Mouse (Mus musculus) embryonic facial prominence, embryonic 10.5 days (tissue): ENCODE measurements around the gene B9d2. TPM values are rescaled to one million over a fixed set of nuclear protein-coding genes. Genes with fewer than 3 reads are reported as not detected.

Experiments
- DNase-seq: peaks from one replicate; pipeline ENCODE4 v3.0.0-alpha.2; 2017; ENCODE audit warnings: low spot score
- H3K27ac ChIP-seq: fragments of 300-500 bp; sonication (generic); replicated peaks from 2 replicates; pipeline ENCODE4 v1.5.1; 2016; ENCODE audit warnings: mild to moderate bottlenecking
- H3K27me3 ChIP-seq: fragments of 300-500 bp; sonication (generic); replicated peaks from 2 replicates; pipeline ENCODE4 v1.6.1; 2016; ENCODE audit warnings: low read depth, mild to moderate bottlenecking; ENCODE audit not compliant: poor library complexity, severe bottlenecking
- H3K36me3 ChIP-seq: fragments of 300-500 bp; sonication (generic); replicated peaks from 2 replicates; pipeline ENCODE4 v1.6.1; 2016; ENCODE audit warnings: mild to moderate bottlenecking, moderate library complexity
- H3K4me1 ChIP-seq: fragments of 300-500 bp; sonication (generic); 2 replicates; pipeline ENCODE4 v1.6.1; 2016
- H3K4me3 ChIP-seq: fragments of 300-500 bp; sonication (generic); 2 replicates; pipeline ENCODE4 v1.5.1; 2016; ENCODE audit warnings: mild to moderate bottlenecking, moderate library complexity
- H3K9me3 ChIP-seq: fragments of 300-500 bp; sonication (generic); 2 replicates; pipeline ENCODE4 v1.6.1; 2016; ENCODE audit warnings: mild to moderate bottlenecking
- WGBS: fragments of 180-500 bp; shearing (Covaris S2); methylation state at CpG from one replicate; pipeline ENCODE4 v1.1.7; 2016; 5-methylcytosine and 5-hydroxymethylcytosine counted together
- polyA plus RNA-seq: library from polyadenylated mRNA; unstranded; fragments of >200 nt; fragmentation: Nextera tagmentation; extraction: Ambion mirVana; gene quantifications from 2 replicates; pipeline ENCODE4 v1.2.1, GENCODE M21; 2016

Gene B9d2
- polyA plus RNA-seq, 1 experiment from 2014 or later: 34.1 TPM

- Histone ChIP-seq H3K27me3 (no peaks in the 10 kb centered on the region), H3K27ac (no peak overlapping the region), H3K9me3 (no peaks in the 10 kb centered on the region), H3K4me3 (no peak overlapping the region), H3K36me3 (no peaks in the 10 kb centered on the region; the same call in 1 of the 2 replicates), H3K4me1 (peaks cover 24% of the 10 kb centered on the region)
- DNase-seq: no peak
- whole genome bisulfite sequencing: 79% methylated on average over 11 of the region's 11 CpGs
These were observed 24.8 kb upstream of the B9d2 start for GRCm38 (mm10) chr7:25655601-25656428.

GRCm38 (mm10) chr7:25657785-25658184, 22.8 kb upstream of the B9d2 start:
- 0 out of 2 replicates have a peak overlapping the region, but pooled peaks have one; percentile 93 for H3K27ac ChIP-seq
- H3K4me1 ChIP-seq: peaks cover 24% of the 10 kb centered on the region
- no peaks in the 10 kb centered on the region for H3K9me3 ChIP-seq
- WGBS: 44% methylated on average over 10 of the region's 10 CpGs
- H3K27me3 ChIP-seq: no peaks in the 10 kb centered on the region
- H3K36me3 ChIP-seq: peaks cover 16% of the 10 kb centered on the region
- peak overlapping the region; percentile 77 for H3K4me3 ChIP-seq
- DNase-seq: no peak

GRCm38 (mm10) chr7:25658657-25659472, 21.7 kb upstream of the B9d2 start, which contains the start of the genes Bckdha and Exosc5:
Gene Bckdha (minus strand): TSS chr7:25658981.
Gene Exosc5 (plus strand): TSS chr7:25659164.
- Histone ChIP-seq H3K4me1 (peaks cover 24% of the 10 kb centered on the region), H3K4me3 (peak within 1 kb of the TSS; percentile 77), H3K36me3 (peaks cover 27% of the 10 kb centered on the region), H3K27ac (peak within 1 kb of the TSS; percentile 93), H3K27me3 (no peaks in the 10 kb centered on the region), H3K9me3 (no peaks in the 10 kb centered on the region)
- peak; percentile 99 for DNase-seq
- under 1% methylated on average over 50 of the region's 50 CpGs for WGBS

- DNase-seq: no peak
- no peak overlapping the region for H3K27ac ChIP-seq
- no peaks in the 10 kb centered on the region for H3K9me3 ChIP-seq
- WGBS: 94% methylated on average over 8 of the region's 8 CpGs
- H3K4me3 ChIP-seq: no peak overlapping the region
- H3K27me3 ChIP-seq: no peaks in the 10 kb centered on the region
- no peaks in the 10 kb centered on the region for H3K4me1 ChIP-seq
- peaks cover 81% of the 10 kb centered on the region for H3K36me3 ChIP-seq
These were observed 14.2 kb upstream of the B9d2 start for GRCm38 (mm10) chr7:25666381-25666780.

- Histone ChIP-seq H3K27ac (no peak overlapping the region), H3K36me3 (peaks cover 56% of the 10 kb centered on the region), H3K4me3 (no peak overlapping the region), H3K4me1 (no peaks in the 10 kb centered on the region), H3K9me3 (peaks cover 2% of the 10 kb centered on the region; the same call in 1 of the 2 replicates), H3K27me3 (peaks cover 13% of the 10 kb centered on the region)
- 86% methylated on average over 10 of the region's 10 CpGs for WGBS
- no peak for DNase-seq
These were observed 11.4 kb upstream of the B9d2 start for GRCm38 (mm10) chr7:25669158-25669557.

- H3K9me3 ChIP-seq: peaks cover 2% of the 10 kb centered on the region; the same call in 1 of the 2 replicates
- DNase-seq: no peak
- H3K27ac ChIP-seq: no peak overlapping the region
- H3K4me1 ChIP-seq: peaks cover 3% of the 10 kb centered on the region
- no peak overlapping the region for H3K4me3 ChIP-seq
- 80% methylated on average over 9 of the region's 9 CpGs for WGBS
- H3K36me3 ChIP-seq: peaks cover 51% of the 10 kb centered on the region
- peaks cover 18% of the 10 kb centered on the region for H3K27me3 ChIP-seq
These were observed 10.9 kb upstream of the B9d2 start for GRCm38 (mm10) chr7:25669631-25670030.

GRCm38 (mm10) chr7:25670096-25670495, 10.5 kb upstream of the B9d2 start:
- peaks cover 8% of the 10 kb centered on the region for H3K4me1 ChIP-seq
- H3K27ac ChIP-seq: no peak overlapping the region
- H3K9me3 ChIP-seq: peaks cover 2% of the 10 kb centered on the region; the same call in 1 of the 2 replicates
- peaks cover 46% of the 10 kb centered on the region for H3K36me3 ChIP-seq
- H3K27me3 ChIP-seq: peaks cover 23% of the 10 kb centered on the region
- H3K4me3 ChIP-seq: no peak overlapping the region
- DNase-seq: no peak
- 93% methylated on average over 4 of the region's 4 CpGs for WGBS

GRCm38 (mm10) chr7:25671686-25672085, 8.9 kb upstream of the B9d2 start:
- WGBS: 82% methylated on average over 2 of the region's 2 CpGs
- peaks cover 8% of the 10 kb centered on the region for H3K4me1 ChIP-seq
- H3K36me3 ChIP-seq: peaks cover 31% of the 10 kb centered on the region
- H3K9me3 ChIP-seq: peaks cover 2% of the 10 kb centered on the region; the same call in 1 of the 2 replicates
- no peak overlapping the region for H3K27ac ChIP-seq
- peaks cover 38% of the 10 kb centered on the region for H3K27me3 ChIP-seq
- H3K4me3 ChIP-seq: no peak overlapping the region
- no peak for DNase-seq

GRCm38 (mm10) chr7:25672442-25672841, 8.1 kb upstream of the B9d2 start:
- Histone ChIP-seq H3K9me3 (peaks cover 2% of the 10 kb centered on the region; the same call in 1 of the 2 replicates), H3K36me3 (peaks cover 23% of the 10 kb centered on the region), H3K27me3 (peaks cover 42% of the 10 kb centered on the region), H3K4me3 (no peak overlapping the region), H3K4me1 (peaks cover 8% of the 10 kb centered on the region), H3K27ac (no peak overlapping the region)
- 54% methylated on average over 4 of the region's 4 CpGs for WGBS
- no peak for DNase-seq

GRCm38 (mm10) chr7:25674297-25674696, 6.3 kb upstream of the B9d2 start:
- peaks cover 8% of the 10 kb centered on the region for H3K4me1 ChIP-seq
- H3K27ac ChIP-seq: no peak overlapping the region
- DNase-seq: no peak
- H3K9me3 ChIP-seq: peaks cover 2% of the 10 kb centered on the region; the same call in 1 of the 2 replicates
- peaks cover 56% of the 10 kb centered on the region for H3K27me3 ChIP-seq
- 31% methylated on average over 9 of the region's 9 CpGs for WGBS
- peaks cover 4% of the 10 kb centered on the region for H3K36me3 ChIP-seq
- H3K4me3 ChIP-seq: peak overlapping the region; percentile 52; the same call in 1 of the 2 replicates

GRCm38 (mm10) chr7:25674719-25675300, 5.8 kb upstream of the B9d2 start, which contains the start of gene Tmem91:
Gene Tmem91 (minus strand): TSS chr7:25675166.
- Histone ChIP-seq H3K4me3 (peak within 1 kb of the TSS; percentile 52), H3K9me3 (peaks cover 2% of the 10 kb centered on the region; the same call in 1 of the 2 replicates), H3K4me1 (peaks cover 8% of the 10 kb centered on the region), H3K27ac (no peak within 1 kb of the TSS), H3K27me3 (peaks cover 61% of the 10 kb centered on the region), H3K36me3 (no peaks in the 10 kb centered on the region)
- DNase-seq: peak; percentile 21
- 3% methylated on average over 29 of the region's 29 CpGs for WGBS

- H3K9me3 ChIP-seq: peaks cover 2% of the 10 kb centered on the region; the same call in 1 of the 2 replicates
- H3K4me3 ChIP-seq: peak overlapping the region; percentile 52
- peaks cover 61% of the 10 kb centered on the region for H3K27me3 ChIP-seq
- peaks cover 14% of the 10 kb centered on the region for H3K4me1 ChIP-seq
- no peak for DNase-seq
- WGBS: 43% methylated on average over 6 of the region's 6 CpGs
- H3K27ac ChIP-seq: no peak overlapping the region
- H3K36me3 ChIP-seq: no peaks in the 10 kb centered on the region
These were observed 5.2 kb upstream of the B9d2 start for GRCm38 (mm10) chr7:25675405-25675804.
